Mouse (Mus musculus) testis, postnatal 10 days (tissue): ENCODE results near the gene Cabp2.

Experiments
- DNase-seq: peaks from one replicate; pipeline ENCODE4 v3.0.0; 2021; ENCODE audit warnings: low spot score

The Cabp2 gene

GRCm38 (mm10) chr19:4082219-4082965 is 1.0 kb downstream of the Cabp2 start:
- no peak for DNase-seq

- DNase-seq, result no peak
These were observed 1.9 kb downstream of the Cabp2 start for GRCm38 (mm10) chr19:4083316-4083715.

GRCm38 (mm10) chr19:4083826-4084225 is 2.4 kb downstream of the Cabp2 start:
- peak; percentile 43 for DNase-seq

- DNase-seq, result no peak
These were observed 3.6 kb downstream of the Cabp2 start for GRCm38 (mm10) chr19:4084984-4085383.

GRCm38 (mm10) chr19:4086156-4086555 is 4.8 kb downstream of the Cabp2 start:
- peak; percentile 38 for DNase-seq

- peak; percentile 42 for DNase-seq
These were observed 5.7 kb downstream of the Cabp2 start for GRCm38 (mm10) chr19:4087090-4087489.

GRCm38 (mm10) chr19:4088146-4088545 is 6.8 kb downstream of the Cabp2 start:
- peak; percentile 39 for DNase-seq

GRCm38 (mm10) chr19:4089128-4089527 is 7.8 kb downstream of the Cabp2 start:
- DNase-seq, result no peak

GRCm38 (mm10) chr19:4090446-4090845 is 9.1 kb downstream of the Cabp2 start:
- no peak for DNase-seq

- no peak for DNase-seq
These were observed 10.0 kb downstream of the Cabp2 start for GRCm38 (mm10) chr19:4091383-4091782.

GRCm38 (mm10) chr19:4092750-4093149 is 11.4 kb downstream of the Cabp2 start:
- DNase-seq, result no peak

GRCm38 (mm10) chr19:4093772-4094171 is 12.4 kb downstream of the Cabp2 start:
- DNase-seq, result no peak

GRCm38 (mm10) chr19:4094348-4094747 is 13.0 kb downstream of the Cabp2 start:
- no peak for DNase-seq

- DNase-seq, result no peak
These were observed 13.5 kb downstream of the Cabp2 start for GRCm38 (mm10) chr19:4094774-4095303.

GRCm38 (mm10) chr19:4095802-4096201 is 14.4 kb downstream of the Cabp2 start:
- DNase-seq, result no peak

GRCm38 (mm10) chr19:4096642-4097440 is 15.5 kb downstream of the Cabp2 start, which contains the start of gene Cdk2ap2:
Gene Cdk2ap2 (plus strand): TSS chr19:4097182.
- DNase-seq, result peak; percentile 99

- peak; percentile 83 for DNase-seq
These were observed 16.1 kb downstream of the Cabp2 start for GRCm38 (mm10) chr19:4097441-4097825.

- DNase-seq, result peak; percentile 45
These were observed 17.0 kb downstream of the Cabp2 start for GRCm38 (mm10) chr19:4098426-4098825.

GRCm38 (mm10) chr19:4099056-4099455 is 17.7 kb downstream of the Cabp2 start:
- DNase-seq, result peak; percentile 96

- peak; percentile 86 for DNase-seq
These were observed 18.7 kb downstream of the Cabp2 start, which contains the start of gene Pitpnm1 for GRCm38 (mm10) chr19:4099837-4100717. Gene Pitpnm1 (plus strand): TSS chr19:4099998.

- DNase-seq, result peak; percentile 70
These were observed 19.4 kb downstream of the Cabp2 start for GRCm38 (mm10) chr19:4100718-4101261.

- no peak for DNase-seq
These were observed 20.1 kb downstream of the Cabp2 start for GRCm38 (mm10) chr19:4101466-4101865.
